Mouse (Mus musculus) c-Kit-positive CD71-positive TER-119-negative erythroid progenitor cells, embryonic 14.5 days (primary cell): ENCODE data around the gene Ttc25.

ENCODE experiments used
- DNase-seq: peaks from one replicate; pipeline ENCODE4 v3.0.0-alpha.2; 2013; ENCODE audit warnings: low read depth

Gene Ttc25

DNA sequence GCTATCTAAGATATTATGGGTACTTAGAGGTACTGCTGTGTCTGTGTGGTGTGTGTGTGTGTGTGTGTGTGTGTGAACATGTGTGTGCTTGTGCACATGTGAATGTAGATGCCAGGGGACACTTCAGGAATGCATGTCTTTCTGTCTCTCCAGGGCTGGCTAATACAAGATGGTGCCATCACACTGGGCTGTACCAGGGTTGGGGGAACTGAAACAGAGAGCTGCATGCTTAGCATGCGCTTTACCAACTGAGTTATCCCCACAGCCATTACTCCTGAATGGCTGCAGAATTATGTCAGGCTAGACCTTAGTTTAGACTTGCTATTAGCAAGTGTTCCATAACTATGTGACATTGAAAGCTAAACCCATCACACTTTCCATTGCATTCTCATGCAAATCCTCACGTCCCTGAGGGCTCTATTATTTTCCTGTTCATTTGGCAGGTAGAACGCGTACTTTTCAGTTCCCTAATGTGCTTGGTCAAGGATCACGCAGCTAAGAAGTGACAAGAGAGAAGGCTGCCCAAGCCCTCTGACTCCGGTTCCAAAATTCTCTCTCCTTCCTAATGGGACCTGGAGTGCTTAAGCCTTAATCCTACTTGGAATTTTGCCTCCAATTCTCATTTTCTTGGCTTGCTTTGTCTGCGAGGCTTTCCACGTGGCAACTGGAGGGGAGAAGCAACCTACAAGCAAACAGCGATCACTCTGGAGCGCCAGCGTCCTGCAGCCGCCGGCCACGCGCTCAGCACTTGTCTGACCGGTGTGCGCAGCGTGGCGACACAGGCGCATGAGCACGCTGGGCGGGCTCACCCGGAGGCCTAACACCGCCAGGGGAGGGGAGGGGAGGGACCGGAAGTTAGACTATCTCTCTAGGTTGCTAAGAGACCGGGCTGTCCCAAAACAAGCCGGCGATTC, at the start of gene Ttc25:
Gene Ttc25 (plus strand): TSS at position 776 of the 914 bp plus-strand sequence.
- peak; percentile 87 for DNase-seq

DNA sequence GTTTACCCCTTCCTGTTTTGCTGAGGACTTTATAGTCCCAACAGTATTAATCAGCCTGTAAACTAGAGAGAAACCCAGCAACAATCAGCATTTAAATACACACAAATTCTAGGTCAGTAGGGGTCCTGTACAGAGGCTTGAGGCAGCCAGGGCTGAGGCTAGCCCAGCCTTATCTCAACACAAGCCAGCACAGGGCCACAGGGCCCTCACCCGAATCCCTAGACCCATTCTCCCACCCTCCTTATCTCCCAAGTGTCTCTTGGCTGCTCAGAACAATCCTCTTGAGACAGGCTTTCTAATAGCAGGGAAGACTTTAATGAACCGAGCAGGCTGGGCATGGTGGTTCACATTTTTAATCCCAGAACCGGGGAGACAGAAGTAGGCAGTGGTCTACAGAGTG, 45.2 kb upstream of the Ttc25 start:
- no peak for DNase-seq

DNA sequence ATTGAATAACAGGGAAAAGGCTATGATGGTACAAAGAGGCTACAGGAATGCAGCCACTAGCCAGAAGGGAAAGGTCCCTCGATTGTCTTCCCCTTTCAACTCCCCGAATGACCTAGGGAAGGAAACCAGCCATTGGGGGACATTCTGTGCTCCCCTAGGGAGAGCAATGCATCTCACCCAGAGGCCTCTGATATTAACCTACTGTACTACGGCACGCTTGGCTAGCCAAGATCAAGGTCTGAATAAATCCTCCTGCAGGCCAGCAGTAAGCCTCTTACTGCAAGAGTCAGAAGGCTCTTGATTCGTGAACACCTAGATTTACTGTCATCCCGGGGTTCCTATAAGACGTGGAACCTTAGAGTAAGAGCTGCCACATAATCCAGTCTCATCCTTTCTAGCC, 44.8 kb upstream of the Ttc25 start:
- DNase-seq = no peak

DNA sequence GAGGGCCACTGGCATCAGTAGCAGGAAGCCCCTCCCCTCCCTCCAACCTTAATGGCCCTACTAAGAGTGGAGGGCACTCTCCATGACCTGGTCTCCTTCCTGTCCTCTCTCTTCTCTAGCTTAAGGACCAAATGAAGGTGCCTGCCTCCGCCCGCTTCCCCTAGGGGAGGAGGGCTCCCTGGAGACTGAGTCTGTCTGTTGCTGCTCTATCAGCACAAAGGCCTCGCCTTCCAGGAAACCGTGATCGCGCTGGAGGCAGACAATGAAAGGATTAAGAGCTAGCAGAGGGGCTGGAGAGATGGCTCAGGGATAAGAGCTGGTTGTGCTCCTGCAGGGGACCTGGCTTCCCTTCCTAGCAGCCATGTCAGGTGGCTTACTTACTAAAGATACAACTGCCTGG, 44.1 kb upstream of the Ttc25 start:
- peak; percentile 27 for DNase-seq

DNA sequence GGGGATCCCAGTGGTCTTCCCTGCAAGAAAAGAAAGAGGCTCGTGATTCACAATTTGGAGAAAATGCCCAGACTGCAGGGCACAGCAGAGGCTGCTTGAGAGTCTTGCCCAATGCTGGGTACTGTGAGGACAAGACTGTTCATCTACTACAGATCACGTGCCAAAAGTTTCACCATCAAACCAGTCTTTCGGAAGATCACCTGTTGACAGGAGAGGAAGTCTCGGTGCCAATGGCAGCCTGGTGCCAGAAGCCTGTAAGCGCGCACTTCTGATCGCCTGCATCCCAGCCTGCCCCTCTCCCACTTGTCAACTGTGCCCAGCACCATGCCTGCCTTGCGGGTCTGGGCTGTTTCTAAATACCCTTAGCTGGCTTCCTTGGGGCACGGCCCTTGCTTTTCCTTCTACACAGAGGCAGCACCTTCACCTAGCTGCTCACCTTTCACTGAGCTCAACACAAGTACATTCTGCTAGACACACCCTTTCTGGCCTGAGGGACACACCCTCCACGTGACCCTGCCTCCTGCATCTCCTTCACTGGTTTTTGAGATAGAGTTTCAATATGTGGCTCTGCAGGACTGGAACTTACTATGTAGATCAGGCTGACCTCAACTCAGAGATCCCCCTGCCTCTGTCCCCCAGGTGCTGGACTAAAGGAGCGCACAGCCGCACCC, 40.3 kb upstream of the Ttc25 start:
- no peak for DNase-seq

DNA sequence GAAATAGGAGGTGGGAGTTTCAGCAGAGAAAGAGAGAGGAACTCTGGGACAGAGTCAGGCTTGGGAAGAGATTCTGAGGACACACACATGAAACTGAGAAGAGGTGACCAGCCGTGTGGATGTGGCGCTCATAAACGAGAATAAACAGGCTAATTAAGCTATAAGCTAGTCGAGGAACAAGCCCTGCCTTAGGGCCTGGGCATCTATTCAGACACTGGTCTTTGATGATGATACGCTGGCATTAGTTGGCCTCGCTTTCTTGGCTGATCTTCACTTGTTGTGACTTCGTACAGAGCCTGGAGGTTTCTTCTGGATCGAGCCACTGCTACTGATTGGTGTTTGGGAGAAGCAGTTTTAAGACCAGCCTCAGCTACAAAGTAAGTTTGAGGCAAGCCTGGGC, 39.4 kb upstream of the Ttc25 start:
- no peak for DNase-seq

DNA sequence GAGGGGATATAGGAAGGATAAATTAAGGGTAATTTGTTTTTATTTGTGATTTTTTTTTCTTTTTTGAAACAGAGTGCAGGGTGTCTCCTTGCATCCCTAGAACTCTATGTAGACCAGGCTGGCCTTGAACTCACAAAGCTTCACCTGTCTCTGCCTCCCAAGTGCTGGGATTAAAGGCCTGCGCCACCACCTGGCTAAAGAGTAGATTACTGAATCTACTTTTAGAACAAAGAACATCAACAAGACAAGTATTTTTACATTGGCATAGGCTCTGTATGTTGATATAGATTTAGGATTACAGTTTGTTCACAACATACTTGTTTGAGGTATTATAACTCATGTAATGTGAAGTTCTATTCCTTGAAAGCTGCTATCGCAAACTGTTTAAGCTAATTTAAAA, 34.9 kb upstream of the Ttc25 start:
- no peak for DNase-seq

DNA sequence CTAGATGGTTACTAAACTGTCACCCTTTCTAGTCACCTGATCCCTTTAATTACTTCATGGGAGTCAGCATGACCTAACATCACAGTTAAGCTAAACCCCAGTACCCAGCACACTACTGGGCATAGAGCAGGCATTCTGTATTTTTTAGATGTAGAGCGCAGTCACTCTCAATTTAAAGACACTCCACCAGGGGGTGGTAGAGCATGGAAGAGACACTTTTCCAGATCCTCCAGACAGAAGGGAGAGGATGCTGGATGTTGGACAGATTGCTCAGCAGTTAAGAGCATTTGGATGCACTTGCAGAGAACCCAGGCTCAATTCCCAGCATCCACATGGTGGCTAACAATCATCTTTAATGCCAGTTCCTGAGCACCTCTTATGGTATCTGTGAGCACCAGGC, 33.0 kb upstream of the Ttc25 start:
- no peak for DNase-seq

DNA sequence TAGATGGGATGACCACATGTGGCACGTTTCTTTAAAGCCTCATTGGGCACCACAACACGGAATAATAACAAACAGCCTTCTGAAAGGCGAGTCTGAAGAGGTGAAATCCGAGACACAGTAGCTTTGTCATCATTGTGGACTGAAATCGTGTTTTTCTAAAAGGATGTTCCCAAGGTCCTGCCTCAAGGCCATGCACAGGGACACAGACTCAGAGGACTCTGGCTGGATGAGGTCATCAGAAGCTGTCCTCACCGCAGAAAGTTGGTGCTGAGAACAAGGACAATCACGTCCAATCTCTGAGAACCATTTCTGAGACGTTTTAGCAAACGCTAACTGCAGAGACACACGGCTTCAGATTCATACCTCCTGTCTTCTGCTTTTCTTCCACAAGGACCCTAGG, 31.7 kb upstream of the Ttc25 start:
- DNase-seq = no peak

DNA sequence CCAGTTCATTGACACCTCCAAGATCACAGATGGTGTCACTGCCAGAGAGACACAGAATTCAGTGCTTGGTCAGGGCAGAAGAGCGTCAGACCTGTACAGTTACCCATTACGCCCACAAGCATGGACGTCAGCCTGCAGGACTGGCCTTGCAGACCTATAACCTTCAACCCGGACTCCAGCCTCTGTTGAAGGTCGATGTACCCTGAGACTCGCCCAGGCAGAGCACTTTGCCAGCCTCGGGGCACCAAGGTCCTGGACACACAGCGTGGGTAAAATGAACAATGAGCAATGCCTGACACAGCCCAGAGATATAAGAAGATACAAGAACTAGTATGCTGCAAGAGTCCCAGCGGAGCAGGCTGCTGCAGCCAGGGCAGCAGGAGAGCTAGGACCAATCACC, 30.3 kb upstream of the Ttc25 start:
- DNase-seq = no peak

DNA sequence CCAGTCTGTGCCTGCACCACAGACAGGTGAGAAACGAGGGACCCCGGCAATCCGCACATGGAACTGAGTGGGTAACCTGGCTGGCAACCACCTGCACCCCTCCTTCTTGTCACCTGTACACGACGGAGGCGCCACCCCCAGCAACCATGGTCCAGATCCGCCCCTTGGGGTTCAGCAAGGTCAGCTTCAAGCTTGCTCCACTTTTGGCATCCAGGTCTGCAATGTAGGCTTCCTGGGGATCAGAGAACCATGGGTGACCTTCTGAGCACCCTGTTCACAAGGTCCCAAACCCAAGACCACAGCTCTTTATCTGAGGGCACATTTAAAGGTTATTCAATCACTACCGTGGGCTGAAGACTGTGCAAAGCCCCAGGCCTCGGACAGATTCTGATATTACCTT, 29.6 kb upstream of the Ttc25 start:
- no peak for DNase-seq

DNA sequence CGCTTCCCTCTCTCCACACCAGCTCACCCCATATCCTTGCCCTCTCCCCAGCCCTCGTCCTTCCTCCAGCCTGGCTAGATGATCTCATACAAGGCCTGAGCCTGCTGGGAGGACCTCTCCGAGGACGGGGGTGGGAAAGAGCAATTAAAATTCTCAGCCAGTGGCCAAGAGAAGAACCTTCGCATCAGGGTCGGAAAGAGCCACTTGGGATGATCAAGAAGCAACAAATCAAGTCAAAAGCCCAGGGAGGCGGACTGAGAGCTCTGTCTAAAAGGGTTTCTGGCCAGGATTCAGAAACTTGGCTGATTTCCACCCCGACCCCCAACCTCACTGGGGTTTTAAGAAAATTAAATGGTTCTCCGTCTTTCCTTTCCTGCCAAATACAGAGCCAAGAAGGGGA, 29.1 kb upstream of the Ttc25 start:
- DNase-seq = no peak

DNA sequence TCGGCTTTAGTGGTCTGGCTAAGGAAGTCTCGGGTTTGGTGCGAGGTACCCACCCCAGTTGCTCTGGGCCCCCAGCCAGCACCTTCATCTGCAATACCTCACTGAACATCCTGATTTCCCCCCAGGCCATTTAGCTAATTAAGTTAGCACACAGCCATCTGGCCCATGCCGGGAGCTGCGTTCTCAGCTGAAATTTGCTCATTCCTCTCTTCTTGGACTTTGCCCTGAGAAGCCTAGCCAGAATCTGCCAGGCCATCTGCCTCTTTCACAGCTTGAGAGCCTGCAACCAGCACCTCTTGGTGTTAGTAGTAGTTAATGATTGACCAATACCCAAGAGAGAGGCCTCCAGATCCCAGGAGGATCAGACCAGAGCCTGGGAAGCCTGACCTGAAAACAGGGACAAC, 27.2 kb upstream of the Ttc25 start:
- DNase-seq = no peak

DNA sequence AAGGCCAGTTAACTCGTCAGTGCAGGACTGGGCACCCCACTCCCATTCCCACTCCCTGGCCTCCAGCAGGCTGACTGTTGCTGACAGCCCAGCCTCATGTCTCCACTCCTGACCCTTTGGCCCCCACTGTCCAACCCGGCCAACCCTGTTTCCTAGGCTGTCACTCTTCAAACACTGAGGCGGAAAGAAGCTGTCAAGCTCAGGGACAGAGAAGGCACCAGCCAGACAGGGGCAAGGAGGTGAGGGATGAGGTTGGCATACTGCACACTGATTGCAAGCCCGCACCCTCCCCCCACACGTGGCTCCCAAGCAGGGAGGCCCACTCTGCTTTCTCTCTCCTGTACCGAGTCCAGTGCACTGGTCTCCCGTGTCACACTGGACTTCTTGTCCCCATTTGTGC, 26.2 kb upstream of the Ttc25 start:
- no peak for DNase-seq

DNA sequence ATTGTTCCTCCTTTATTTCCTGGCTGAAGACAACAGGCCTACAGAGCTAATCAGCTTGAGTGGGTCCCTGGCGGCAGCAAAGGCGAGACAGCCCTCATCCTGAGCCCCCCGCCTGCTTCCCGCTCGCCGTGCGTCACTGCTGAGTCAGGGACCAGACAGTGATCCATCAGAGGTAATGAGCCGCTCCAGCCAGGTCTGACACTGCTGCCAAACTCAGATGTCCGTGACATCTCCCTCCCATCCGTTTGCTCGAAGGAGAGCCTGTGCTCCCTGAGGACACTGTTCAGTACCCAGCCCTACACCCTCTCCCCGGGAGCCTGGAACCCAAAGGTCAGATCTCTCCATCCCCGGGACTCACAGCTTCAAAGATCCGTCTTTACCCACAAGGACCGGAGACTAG, 24.6 kb upstream of the Ttc25 start:
- no peak for DNase-seq

DNA sequence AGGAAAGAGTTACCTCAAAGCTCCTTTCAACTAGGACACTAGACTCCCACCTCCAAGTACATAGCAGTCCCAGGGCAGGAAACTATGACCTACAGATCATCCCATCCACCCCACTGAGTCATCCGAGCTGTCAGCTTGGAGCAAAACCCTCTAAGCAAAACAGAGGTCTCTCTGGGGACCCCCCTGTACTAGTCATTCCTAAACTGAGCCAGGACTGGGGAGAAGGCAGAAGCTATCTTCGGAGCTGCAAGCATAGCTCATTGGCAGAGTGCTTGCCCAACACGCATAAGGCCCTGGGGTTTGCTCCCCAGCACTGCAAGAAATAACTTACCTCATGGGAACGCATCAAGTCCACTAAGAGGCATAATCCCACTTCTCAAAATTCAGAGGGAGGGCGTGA, 21.0 kb upstream of the Ttc25 start:
- no peak for DNase-seq

DNA sequence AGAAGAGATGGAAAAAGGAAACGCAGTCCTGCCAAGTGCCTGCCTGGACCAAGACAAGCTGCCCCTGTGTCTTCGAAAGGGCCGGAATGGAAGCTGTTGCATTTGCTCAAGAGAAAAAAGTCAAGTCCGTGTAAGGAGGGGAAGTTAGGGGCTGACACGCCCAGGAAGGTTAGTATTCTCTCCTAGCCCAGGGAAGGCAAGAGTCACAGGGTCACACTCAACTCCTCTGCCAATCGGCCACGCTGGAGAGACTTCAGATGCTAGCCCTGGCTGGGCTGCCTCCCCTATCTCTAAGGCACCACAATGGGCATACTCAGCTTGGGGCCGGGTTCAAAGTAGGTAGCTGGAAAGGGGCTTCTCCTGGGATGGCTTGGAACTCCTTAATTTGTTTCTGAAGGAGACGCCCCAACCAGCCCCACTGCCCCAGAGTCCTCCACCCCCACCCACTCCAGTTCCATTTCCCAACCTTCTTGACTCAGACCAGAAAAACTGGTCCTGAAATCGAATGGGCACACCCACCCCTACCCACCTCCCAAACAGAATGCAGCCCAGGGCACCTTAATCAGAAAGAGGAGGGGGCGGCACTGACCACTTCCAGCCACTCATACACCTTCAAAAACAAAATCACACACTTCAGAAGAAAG, 20.3 kb upstream of the Ttc25 start:
- DNase-seq = no peak

DNA sequence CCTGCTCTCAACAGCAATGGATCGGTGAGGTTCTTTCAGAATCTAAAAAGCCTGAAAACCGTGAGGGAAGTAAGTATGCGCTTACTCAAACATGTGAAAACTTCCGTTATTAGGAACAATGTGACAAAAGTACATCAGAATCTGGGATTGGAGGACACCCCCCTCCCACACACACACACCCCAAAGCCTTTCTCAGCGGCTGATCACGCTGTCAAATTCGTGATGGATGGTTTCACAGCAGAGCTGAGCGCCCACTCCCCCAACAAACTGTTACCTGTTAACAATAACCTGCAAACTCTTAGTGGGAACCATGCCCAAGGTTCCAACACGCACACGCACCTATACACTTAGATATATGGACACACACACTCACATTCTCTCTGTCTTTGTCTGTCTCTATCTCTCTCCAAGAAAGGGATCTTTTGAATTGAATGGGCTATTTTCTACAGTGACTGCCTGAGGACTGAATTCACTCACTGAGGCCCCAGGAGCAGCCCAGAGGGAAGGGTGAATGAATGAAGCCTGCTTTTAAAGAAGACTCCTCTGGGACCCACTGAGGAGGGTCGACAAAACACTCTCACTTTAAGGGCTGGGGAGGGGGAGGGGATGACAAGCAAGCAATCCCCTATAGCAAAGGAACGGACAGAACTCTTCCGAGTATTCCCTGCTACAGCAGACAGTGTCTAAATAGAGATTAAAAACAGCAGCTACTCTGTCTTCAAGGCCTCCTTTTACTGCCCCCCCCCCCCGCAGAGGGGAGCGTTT, 19.2 kb upstream of the Ttc25 start:
- no peak for DNase-seq

DNA sequence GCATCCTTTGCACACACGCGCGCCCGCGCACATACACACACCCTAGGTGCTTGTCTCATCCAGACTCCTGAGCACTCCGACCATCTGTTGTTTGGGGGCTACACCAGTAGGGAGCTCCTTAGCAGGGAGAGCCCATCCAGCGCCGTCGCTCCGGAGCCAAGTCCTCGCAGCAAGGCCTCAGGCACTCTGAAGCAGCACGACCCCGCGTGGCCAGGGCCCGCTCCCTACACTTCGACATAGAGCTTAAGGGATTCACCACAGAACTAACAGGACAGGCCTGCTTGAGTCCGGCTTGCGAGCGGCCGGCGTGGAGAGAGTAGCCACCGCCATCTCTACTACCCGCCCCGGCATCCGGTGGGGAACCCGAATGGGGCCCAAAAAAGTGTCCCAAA, 18.3 kb upstream of the Ttc25 start:
- DNase-seq = peak; percentile 52

DNA sequence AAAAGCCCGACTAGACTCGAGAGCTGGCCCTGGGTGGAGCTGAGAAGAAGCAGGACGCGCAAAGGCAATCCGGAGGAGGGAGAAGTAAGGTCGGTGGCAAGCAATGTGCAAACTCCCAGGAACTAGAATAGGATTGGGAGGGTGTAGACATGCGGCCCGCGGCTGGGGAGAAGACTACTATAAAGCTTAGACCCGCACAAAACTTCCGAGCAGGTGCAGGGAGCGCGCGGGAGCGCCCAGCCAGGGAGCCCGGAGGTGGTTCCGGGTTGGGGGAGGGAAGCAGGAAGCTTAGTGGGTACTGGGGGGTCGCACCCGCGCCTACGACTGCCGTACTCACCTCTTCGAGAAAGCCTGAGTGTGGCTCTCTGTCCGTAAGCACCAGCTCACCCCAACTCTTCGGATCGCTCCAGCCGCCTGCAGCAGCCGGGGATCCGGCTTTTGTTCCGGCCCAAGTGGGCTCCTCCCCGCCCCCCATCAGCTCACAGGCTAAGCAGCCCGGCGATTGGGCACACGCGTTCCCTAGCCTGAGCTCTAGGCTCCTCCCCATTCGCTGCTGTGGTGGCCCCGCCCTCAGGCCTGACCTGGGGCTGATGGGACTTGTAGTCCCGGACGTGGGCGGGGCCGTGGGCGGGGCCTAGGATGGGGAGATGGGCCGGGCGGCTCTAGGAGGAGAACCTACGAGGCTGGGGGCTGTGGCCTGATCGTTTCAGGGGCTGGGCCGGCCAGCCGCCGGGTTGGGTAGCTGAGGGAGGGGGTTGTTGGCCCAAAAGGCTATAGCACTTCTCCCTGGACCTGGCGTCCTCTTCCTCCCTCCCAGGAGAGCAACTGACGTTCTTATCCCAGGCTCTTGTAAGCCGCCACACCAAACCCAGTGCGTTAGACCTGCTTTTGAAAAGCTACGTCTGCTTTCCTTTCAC, 17.7 kb upstream of the Ttc25 start, which contains the start of gene Acly:
Gene Acly (minus strand): TSS at position 543 of the 917 bp plus-strand sequence.
- peak; percentile 98 for DNase-seq
